In genomic region chr4:81351368-81351767, GRCm38 (mm10) we compare ENCODE assay signal across 13 mouse cellular contexts.
"Had no signal": no experiment of that assay in that cellular context is flagged by ENCODE, and none has a peak within 500 bp of the region (broad histone marks: within the 10 kb centered on the region; RNA-seq: fewer than 3 reads in every experiment).

No protein-coding gene starts in this region.

- H3K4me2 ChIP-seq: liver, embryonic 11.5 days; liver, embryonic 15.5 days; lung, embryonic 14.5 days had no signal

- H3K9ac ChIP-seq: liver, embryonic 15.5 days; lung, embryonic 14.5 days had no signal

- H3K27ac ChIP-seq: left cerebral cortex, adult 2 months; limb, embryonic 10.5 days; liver, embryonic 15.5 days had no signal

- DNase-seq: kidney, adult 8-10 months; kidney, postnatal 25 days; lung, embryonic 14.5 days; lung, postnatal 10 days; lung, postnatal 4 days; right cerebral cortex, adult 18-20 months; right cerebral cortex, postnatal 25 days; thymus, postnatal 4 days had no signal

- H3K4me1 ChIP-seq: limb, embryonic 10.5 days; liver, embryonic 15.5 days had no signal

- H3K27me3 ChIP-seq: liver, embryonic 15.5 days had no signal

- H3K4me3 ChIP-seq: left cerebral cortex, adult 2 months; limb, embryonic 10.5 days; liver, embryonic 15.5 days; myocyte had no signal

- H3K9me3 ChIP-seq: limb, embryonic 10.5 days; liver, embryonic 15.5 days had no signal

- H3K36me3 ChIP-seq: liver, embryonic 15.5 days had no signal
